Mouse (Mus musculus) Patski (cell line): ENCODE results near the gene Cpne7. TPM values are rescaled to one million over a fixed set of nuclear protein-coding genes. Genes with fewer than 3 reads are reported as not detected.

Experiments
- ATAC-seq: fragments of 100-300 bp; one replicate; pipeline ENCODE4 v1.8.0; 2021
- CTCF ChIA-PET: fragments of 350-600 bp; sonication (Branson Sonifier 250); formaldehyde crosslinking; loops from one replicate; lab custom pipeline; 2022; ENCODE audit warnings: inconsistent platforms; lab: Charles Lee
- POLR2A ChIA-PET: fragments of 350-600 bp; sonication (Branson Sonifier 250); formaldehyde crosslinking; loops from one replicate; lab custom pipeline; 2022; ENCODE audit warnings: antibody characterized with exemption, inconsistent platforms; lab: Charles Lee
- DNase-seq: peaks from one replicate; pipeline ENCODE4 v3.0.0-alpha.2; 2011; ENCODE audit warnings: low read depth, low spot score
- H3K27me3 ChIP-seq: fragments of 371-371 bp; one replicate; pipeline ENCODE4 v1.5.1; 2021
- CTCF ChIP-seq: fragments of 100-300 bp; IDR thresholded peaks from one replicate; pipeline ENCODE4 v1.5.1; 2021
- in situ Hi-C: fragments of 300-500 bp; cut with MboI; formaldehyde crosslinking; loops from 3 replicates; pipeline ENCODE4 v1.11.1; 2018; ENCODE audit warnings: low pct_unique_long_range_greater_than_20kb, mixed read lengths
- polyA plus RNA-seq: library from polyadenylated mRNA; unstranded; gene quantifications from one replicate; pipeline ENCODE4 v1.2.3, GENCODE M21; 2021

Gene Cpne7
- polyA plus RNA-seq, 1 experiment from 2014 or later, result 0.05 TPM

GRCm38 (mm10) chr8:123155177-123155576, 38.0 kb downstream of the Cpne7 start:
- CTCF ChIA-PET, result interaction anchor here (1.1 kb wide), 2 partner anchors 9 to 47 kb away, joined by 4 read pairs; no protein-coding TSS in a partner anchor
- POLR2A ChIA-PET, result no interaction called here
- in situ Hi-C loops, result loop anchor here (5.0 kb wide), 1 partner anchor 37 kb away; no protein-coding TSS in a partner anchor
- ATAC-seq (no peak), DNase-seq (no peak)
- H3K27me3 ChIP-seq, result peaks cover 5% of the 10 kb centered on the region
- TF ChIP-seq CTCF, result no peak

- no peak for TF ChIP-seq CTCF
- CTCF ChIA-PET, result interaction anchor here (1.1 kb wide), 1 partner anchor 48 kb away, joined by 4 read pairs; no protein-coding TSS in a partner anchor
- no peak for ATAC-seq
- POLR2A ChIA-PET, result no interaction called here
- no peak for DNase-seq
- in situ Hi-C loops, result loop anchor here (5.0 kb wide), 1 partner anchor 36 kb away; no protein-coding TSS in a partner anchor
- H3K27me3 ChIP-seq, result peaks cover 5% of the 10 kb centered on the region
Measured at GRCm38 (mm10) chr8:123156070-123156773, 39.0 kb downstream of the Cpne7 start.

- POLR2A ChIA-PET, result no interaction called here
- TF ChIP-seq CTCF, result no peak
- ATAC-seq (no peak), DNase-seq (no peak)
- in situ Hi-C loops, result loop anchor here (5.0 kb wide), 1 partner anchor 34 kb away; no protein-coding TSS in a partner anchor
- CTCF ChIA-PET, result interaction anchor here (1.6 kb wide), 1 partner anchor 16 kb away, joined by 3 read pairs; no protein-coding TSS in a partner anchor
- H3K27me3 ChIP-seq, result peaks cover 5% of the 10 kb centered on the region
Measured at GRCm38 (mm10) chr8:123157888-123158465, 40.8 kb downstream of the Cpne7 start, which contains the start of gene Sult5a1. Sult5a1 (minus strand) TSS chr8:123158315.

GRCm38 (mm10) chr8:123181391-123181790, 64.2 kb downstream of the Cpne7 start:
- no peak for TF ChIP-seq CTCF
- in situ Hi-C loops, result no loop called here
- CTCF ChIA-PET, result no interaction called here
- DNase-seq (no peak), ATAC-seq (no peak)
- H3K27me3 ChIP-seq, result peaks cover 3% of the 10 kb centered on the region
- POLR2A ChIA-PET, result interaction anchor here (1.0 to 1.1 kb wide), 2 partner anchors 8 to 58 kb away, joined by 3 read pairs; no protein-coding TSS in a partner anchor

Other genes starting within 250 kb of the Cpne7 start
- gene Ankrd11, start 75.1 kb upstream of the Cpne7 start, polyA plus RNA-seq, result 76.4 TPM
- gene Spg7, start 54.4 kb upstream of the Cpne7 start, polyA plus RNA-seq, result 143 TPM
- 1,017 TPM for gene Rpl13, start 15.0 kb upstream of the Cpne7 start, polyA plus RNA-seq
- 0.05 TPM for gene Sult5a1, start 40.9 kb downstream of the Cpne7 start, polyA plus RNA-seq
- gene Dpep1, start 68.9 kb downstream of the Cpne7 start, polyA plus RNA-seq, result not detected
- 133 TPM for gene Chmp1a, start 95.4 kb downstream of the Cpne7 start, polyA plus RNA-seq
- gene Spata33, start 95.5 kb downstream of the Cpne7 start, polyA plus RNA-seq, result 5.4 TPM
- gene Cdk10, start 107.5 kb downstream of the Cpne7 start, polyA plus RNA-seq, result 55.8 TPM
- 4.7 TPM for gene Spata2l, start 118.9 kb downstream of the Cpne7 start, polyA plus RNA-seq
- 22.3 TPM for gene Zfp276, start 136.8 kb downstream of the Cpne7 start, polyA plus RNA-seq
- gene Vps9d1, start 137.0 kb downstream of the Cpne7 start, polyA plus RNA-seq, result 22.1 TPM
- 28.5 TPM for gene Fanca, start 201.2 kb downstream of the Cpne7 start, polyA plus RNA-seq
- gene Spire2, start 215.3 kb downstream of the Cpne7 start, polyA plus RNA-seq, result 7.1 TPM